Mouse (Mus musculus): ENCODE measurements at regions not wholly inside any gene's neighbourhood (a gene's known extent, or its start where the extent isn't known, plus 50 kb on each side); places are given as distances from the start of the nearest gene placed in this dataset.

DNA sequence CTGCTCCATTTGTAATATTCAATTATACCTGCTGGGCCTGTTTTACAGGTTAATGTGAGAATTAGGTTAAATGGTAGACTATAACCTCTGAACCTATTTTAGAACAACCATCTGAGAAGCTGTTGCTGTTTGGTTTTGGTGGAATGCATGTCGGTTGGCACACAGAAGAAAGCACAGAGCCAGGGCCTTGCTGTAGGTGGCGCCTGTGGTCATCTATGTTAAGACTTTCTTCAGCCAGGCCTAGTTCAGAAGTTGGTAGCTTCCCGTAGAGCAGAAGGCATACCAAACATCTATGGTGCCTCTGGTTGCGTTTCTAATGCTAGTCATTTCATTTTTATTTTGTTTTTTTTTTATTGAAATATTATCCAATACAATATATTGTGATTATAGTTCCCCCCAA is 209.9 kb upstream of the Negr1 start:
- TF ChIP-seq CTCF (IDR thresholded peaks at IDR 0.05; ENCODE audit: low read depth, low read length) = no peak
- TF ChIP-seq GATA1 (IDR thresholded peaks at IDR 0.05; ENCODE audit: borderline replicate concordance, low read length) = no peak
